Mouse (Mus musculus): ENCODE data around the gene Pebp1.

Pebp1 gene

GRCm38 (mm10) chr5:117240761-117241322, 46.6 kb downstream of the Pebp1 start:
- no peak for DNase-seq (ENCODE audit: low read depth, low spot score)

DNA sequence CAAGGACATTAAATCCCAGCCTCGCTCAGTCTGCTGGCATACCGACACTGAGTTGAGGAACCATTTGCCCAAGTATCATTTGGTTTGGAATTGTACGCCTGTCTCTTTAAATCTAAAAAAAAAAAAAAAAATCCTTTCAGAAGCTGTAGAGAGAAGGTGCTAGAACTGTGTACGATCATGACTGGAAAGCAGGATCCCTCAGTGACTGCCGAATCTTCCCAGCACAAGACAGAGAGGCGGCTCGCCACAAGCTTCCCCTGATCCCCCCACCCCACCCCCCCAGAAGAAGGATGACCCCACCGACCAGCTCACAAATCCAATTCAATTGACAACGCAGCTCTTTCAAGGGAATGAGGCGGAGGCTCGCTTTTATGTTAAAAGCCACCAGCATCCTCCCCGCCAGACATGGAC, 47.1 kb downstream of the Pebp1 start:
- no peak for DNase-seq (ENCODE audit: low read depth, low spot score)

DNA sequence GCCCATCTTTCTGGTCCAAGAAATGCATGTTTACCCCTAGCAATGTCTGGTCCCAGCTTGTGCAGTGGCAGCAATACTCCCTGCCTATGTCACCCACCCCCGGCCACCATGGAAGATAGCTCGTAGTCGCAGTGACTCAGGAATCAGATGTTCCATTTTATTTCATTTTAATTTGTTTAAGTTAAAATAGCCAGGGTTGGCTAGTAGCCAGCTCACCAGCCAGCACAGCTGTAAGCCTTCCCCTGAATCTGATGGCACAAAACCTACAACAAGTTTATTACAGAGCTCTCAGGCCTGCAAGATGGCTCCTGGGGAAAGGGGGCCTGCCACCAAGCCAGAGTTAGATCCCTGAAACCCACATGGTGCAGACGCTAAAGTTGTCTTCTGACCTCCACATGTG, 48.3 kb downstream of the Pebp1 start:
- no peak for DNase-seq (ENCODE audit: low read depth, low spot score)

DNA sequence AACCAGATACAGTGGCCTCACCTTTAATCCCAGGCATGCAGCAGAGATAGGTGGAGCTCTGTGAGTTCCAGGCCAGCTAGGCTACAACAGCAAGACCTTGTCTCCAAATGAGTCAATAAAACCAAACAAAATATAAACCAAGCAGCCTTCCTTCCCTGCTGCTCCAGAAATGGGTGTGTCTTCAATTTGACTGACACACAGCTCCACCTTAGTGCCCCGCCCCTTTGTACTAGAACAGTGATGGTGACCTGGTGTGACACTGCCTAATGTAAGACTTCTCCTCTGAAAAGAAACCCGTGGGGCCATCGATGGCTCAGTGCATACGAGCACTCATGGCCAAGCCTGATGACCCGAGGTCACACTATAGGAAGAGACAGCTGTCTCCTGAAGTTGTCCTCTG, 50.9 kb downstream of the Pebp1 start:
- no peak for DNase-seq (ENCODE audit: low read depth, low spot score)
